Mouse (Mus musculus): Measurements from ENCODE around the gene Olfr1309. TPM values are rescaled to one million over a fixed set of nuclear protein-coding genes. Genes with fewer than 3 reads are reported as not detected.

The Olfr1309 gene
- total and polyA plus RNA-seq, 3 experiments: not detected

DNA sequence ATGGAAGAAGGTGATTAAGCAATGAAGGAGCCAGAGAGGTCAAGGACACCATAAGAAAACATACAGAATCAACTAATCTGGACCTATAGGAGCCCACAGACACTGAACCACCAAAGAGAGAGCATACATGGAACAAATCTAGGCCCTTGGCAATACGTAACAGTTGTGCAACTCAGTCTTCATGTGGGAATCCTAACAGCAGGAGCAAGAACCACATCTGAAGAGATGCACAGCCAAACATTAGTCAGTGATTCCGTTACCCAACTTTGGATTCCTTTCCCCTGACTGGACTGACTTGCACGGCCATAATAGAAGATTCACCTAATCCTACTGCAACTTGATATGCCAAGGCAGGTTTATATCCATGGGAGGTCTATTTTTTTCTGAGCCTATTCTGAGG, 24.8 kb upstream of the Olfr1309 start:
- no peaks in the 10 kb centered on the region for H3K36me3 ChIP-seq (ENCODE audit: control insufficient read depth in 1 of 2, insufficient read depth in 2 of 2, low read length in 2 of 2)
- peaks cover 0 to 1% of the 10 kb centered on the region in 2 experiments; a peak in 1 of 4 replicates for H3K27me3 ChIP-seq (ENCODE audit: control insufficient read depth in 1 of 2, insufficient read depth in 2 of 2, low read length in 2 of 2)
- no peaks in the 10 kb centered on the region for H3K9me3 ChIP-seq (replicated peaks; ENCODE audit: insufficient read depth, low read length)
- DNase-seq (ENCODE audit: low read depth, low spot score): no peak
- no peaks in the 10 kb centered on the region for H3K79me2 ChIP-seq (ENCODE audit: control insufficient read depth, insufficient read depth, low read length, poor library complexity)
- no peak overlapping the region for H3K4me3 ChIP-seq (ENCODE audit: control insufficient read depth in 1 of 2, insufficient read depth in 1 of 2, low read depth in 2 of 2, low read length in 2 of 2)
- H3K9ac ChIP-seq (ENCODE audit: control insufficient read depth, low read depth, low read length, poor library complexity, severe bottlenecking): no peak overlapping the region
- no peaks in the 10 kb centered on the region for H3K4me1 ChIP-seq (ENCODE audit: control insufficient read depth in 1 of 2, insufficient read depth in 2 of 2, low read length in 2 of 2)
- no peak for TF ChIP-seq ETS1 (IDR thresholded peaks at IDR 0.05; ENCODE audit: low read depth, low read length)
- no peak for TF ChIP-seq MYB (IDR thresholded peaks at IDR 0.05; ENCODE audit: low read depth, low read length)
- no peak for TF ChIP-seq MXI1 (IDR thresholded peaks at IDR 0.05; ENCODE audit: low read depth, low read length)
- no peak for TF ChIP-seq CHD2 (IDR thresholded peaks at IDR 0.05; ENCODE audit: low read length)
- no peak for TF ChIP-seq SIN3A (IDR thresholded peaks at IDR 0.05; ENCODE audit: low read length)
- TF ChIP-seq POLR2AphosphoS5 (IDR thresholded peaks at IDR 0.05; ENCODE audit: borderline replicate concordance, low read depth, low read length): no peak
- TF ChIP-seq GATA1 (IDR thresholded peaks at IDR 0.05; ENCODE audit: low read depth, low read length): no peak
- no peak for TF ChIP-seq MEF2A (IDR thresholded peaks at IDR 0.05; ENCODE audit: extremely low read depth, insufficient replicate concordance, low read depth, low read length, poor library complexity, severe bottlenecking)
- no peak for TF ChIP-seq TCF12 (IDR thresholded peaks at IDR 0.05; ENCODE audit: low read depth, low read length)
- no peak for TF ChIP-seq ZC3H11A (IDR thresholded peaks at IDR 0.05; ENCODE audit: low read depth, low read length)
- no peak for TF ChIP-seq USF1 (IDR thresholded peaks at IDR 0.05; ENCODE audit: low read depth, low read length)
- no peak for TF ChIP-seq BHLHE40 (IDR thresholded peaks at IDR 0.05; ENCODE audit: borderline replicate concordance, low read depth, low read length)
- TF ChIP-seq ZKSCAN1 (IDR thresholded peaks at IDR 0.05; ENCODE audit: low read depth, low read length): no peak
- no peak for TF ChIP-seq NELFE (IDR thresholded peaks at IDR 0.05; ENCODE audit: low read depth, low read length)
- no peak for TF ChIP-seq UBTF (IDR thresholded peaks at IDR 0.05; ENCODE audit: borderline replicate concordance, insufficient read depth, low read depth, low read length)
- TF ChIP-seq MAX (IDR thresholded peaks at IDR 0.05; ENCODE audit: low read length): no peak
- H3K27ac ChIP-seq (ENCODE audit: control insufficient read depth, low read depth, low read length): no peak overlapping the region

DNA sequence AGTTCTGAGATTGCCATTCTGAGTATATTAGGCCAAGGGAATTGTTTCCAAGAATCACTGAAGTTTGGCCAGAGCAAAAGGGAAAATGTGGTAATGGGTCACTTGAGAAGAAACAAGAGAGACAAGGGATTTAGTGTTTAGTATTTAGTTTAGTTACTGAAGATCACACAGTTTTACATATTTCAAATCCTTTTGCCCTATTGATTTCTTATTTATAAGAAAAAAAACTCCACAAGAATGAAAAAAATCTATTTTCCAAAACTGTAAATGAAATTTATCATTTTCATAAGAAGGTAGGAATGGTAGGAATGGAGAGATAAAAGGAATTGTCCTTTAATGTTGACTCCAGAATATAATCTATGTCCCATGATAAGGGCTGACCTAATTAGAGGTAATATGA, 22.5 kb upstream of the Olfr1309 start, which contains the start of gene Olfr1310:
Gene Olfr1310 (minus strand): TSS at position 101 of the 400 bp plus-strand sequence.
- H3K27me3 ChIP-seq (ENCODE audit: control insufficient read depth in 1 of 2, insufficient read depth in 2 of 2, low read length in 2 of 2): no peaks in the 10 kb centered on the region
- no peak for DNase-seq (ENCODE audit: low read depth, low spot score)
- no peaks in the 10 kb centered on the region for H3K79me2 ChIP-seq (ENCODE audit: control insufficient read depth, insufficient read depth, low read length, poor library complexity)
- H3K9ac ChIP-seq (ENCODE audit: control insufficient read depth, low read depth, low read length, poor library complexity, severe bottlenecking): no peak within 1 kb of the TSS
- H3K27ac ChIP-seq (ENCODE audit: control insufficient read depth, low read depth, low read length): no peak within 1 kb of the TSS
- no peaks in the 10 kb centered on the region for H3K9me3 ChIP-seq (replicated peaks; ENCODE audit: insufficient read depth, low read length)
- TF ChIP-seq MYB (IDR thresholded peaks at IDR 0.05; ENCODE audit: low read depth, low read length) (no peak), TBP (IDR thresholded peaks at IDR 0.05; ENCODE audit: low read depth, low read length) (no peak), MAX (IDR thresholded peaks at IDR 0.05; ENCODE audit: low read length) (no peak), CTCF (IDR thresholded peaks at IDR 0.05 in 2 of 3, conservative IDR thresholded peaks at IDR 0.05 in 1 of 3; ENCODE audit: control insufficient read depth in 1 of 3, insufficient read depth in 1 of 3, low read depth in 2 of 3, low read length in 3 of 3, poor library complexity in 1 of 3, severe bottlenecking in 1 of 3) (no peak), BHLHE40 (IDR thresholded peaks at IDR 0.05; ENCODE audit: borderline replicate concordance, low read depth, low read length) (no peak), KAT2A (conservative IDR thresholded peaks at IDR 0.05; ENCODE audit: low read depth, low read length) (no peak), MAFK (IDR thresholded peaks at IDR 0.05; ENCODE audit: borderline replicate concordance, low read depth, low read length) (no peak), USF1 (IDR thresholded peaks at IDR 0.05; ENCODE audit: low read depth, low read length) (no peak), MXI1 (IDR thresholded peaks at IDR 0.05; ENCODE audit: low read depth, low read length) (no peak), ZC3H11A (IDR thresholded peaks at IDR 0.05; ENCODE audit: low read depth, low read length) (no peak), CHD1 (IDR thresholded peaks at IDR 0.05; ENCODE audit: low read depth, low read length) (no peak), MEF2A (IDR thresholded peaks at IDR 0.05; ENCODE audit: extremely low read depth, insufficient replicate concordance, low read depth, low read length, poor library complexity, severe bottlenecking) (no peak), POLR2A (IDR thresholded peaks at IDR 0.05; ENCODE audit: control insufficient read depth in 1 of 2, insufficient read depth in 1 of 2, low read depth in 1 of 2, low read length in 2 of 2, poor library complexity in 1 of 2) (no peak), UBTF (IDR thresholded peaks at IDR 0.05; ENCODE audit: borderline replicate concordance, insufficient read depth, low read depth, low read length) (no peak), RCOR1 (IDR thresholded peaks at IDR 0.05; ENCODE audit: low read depth, low read length) (no peak), SIN3A (IDR thresholded peaks at IDR 0.05; ENCODE audit: low read length) (no peak)
- no peak within 1 kb of the TSS for H3K4me3 ChIP-seq (ENCODE audit: control insufficient read depth in 1 of 2, insufficient read depth in 1 of 2, low read depth in 2 of 2, low read length in 2 of 2)
- H3K4me1 ChIP-seq (ENCODE audit: control insufficient read depth in 1 of 2, insufficient read depth in 2 of 2, low read length in 2 of 2): no peaks in the 10 kb centered on the region
- no peaks in the 10 kb centered on the region for H3K36me3 ChIP-seq (ENCODE audit: control insufficient read depth in 1 of 2, insufficient read depth in 2 of 2, low read length in 2 of 2)

Data from MEL (cell line).